In genomic region chr2:133791031-133791430, GRCm38 (mm10) we compare ENCODE assay signal across 22 mouse cellular contexts.
DNase-seq lines count a peak whose midpoint lies in the region; ATAC-seq lines count a peak whose summit lies in the region.
"Had no signal": no experiment of that assay in that cellular context is flagged by ENCODE, and none has a peak within 500 bp of the region (broad histone marks: within the 10 kb centered on the region; RNA-seq: fewer than 3 reads in every experiment).

No protein-coding gene starts in this region.

- no peak for DNase-seq in frontal cortex, postnatal 14 days (ENCODE audit: low spot score in 2 of 2)
- DNase-seq in brain, adult 2 months (ENCODE audit: low read depth, low spot score), result peak; percentile 22
- DNase-seq in telencephalon, adult 2 months (ENCODE audit: low read depth, low spot score), result peak; percentile 10
- no peak for DNase-seq in kidney, adult 8-10 months
- no peak for DNase-seq in limb, embryonic 10.5 days (ENCODE audit: low spot score)
- DNase-seq: adrenal gland, adult 2 months; adrenal gland, adult 8-10 months; adrenal gland, postnatal 10 days; adrenal gland, postnatal 14 days; adrenal gland, postnatal 25 days; adrenal gland, postnatal 36 days; B cell, adult 2 months; cerebellum, adult 11 months; cerebellum, adult 11-12 months; cerebellum, adult 18-20 months; cerebellum, adult 2 months had no signal

- H3K27me3 ChIP-seq in limb, embryonic 10.5 days (ENCODE audit: low read depth, poor library complexity, severe bottlenecking), result no peaks in the 10 kb centered on the region
- H3K27me3 ChIP-seq: CH12.LX had no signal

- H3K9me3 ChIP-seq in limb, embryonic 10.5 days (replicated peaks), result no peaks in the 10 kb centered on the region

- peaks cover 4% of the 10 kb centered on the region; the same call in 1 of the 2 replicates for H3K4me1 ChIP-seq in limb, embryonic 10.5 days

- H3K27ac ChIP-seq in limb, embryonic 10.5 days, result no peak overlapping the region

- no peaks in the 10 kb centered on the region for H3K36me3 ChIP-seq in limb, embryonic 10.5 days
- H3K36me3 ChIP-seq: G1E had no signal

- peak; percentile 95 for ATAC-seq in frontal cortex, adult (ENCODE audit: low TSS enrichment)
- ATAC-seq: activated CD4-positive, CD25-positive, alpha-beta regulatory T cell, adult 4 months; CD4-positive, CD25-positive, alpha-beta regulatory T cell, adult 4 months; Patski had no signal

- H3K4me3 ChIP-seq in limb, embryonic 10.5 days, result no peak overlapping the region

- WGBS in limb, embryonic 10.5 days, result 70% methylated on average over 1 of the region's 1 CpGs

Comparison
In these comparisons a context has a peak if more than half of its experiments do, and no peak if none do; other contexts are left out.
1. DNase-seq: peak in brain, adult 2 months (single experiment) and telencephalon, adult 2 months (single experiment); none in frontal cortex, postnatal 14 days (0 of 2), kidney, adult 8-10 months (0 of 2) and limb, embryonic 10.5 days (single experiment).